Mouse (Mus musculus) kidney, adult 2 months (tissue): Measurements from ENCODE around the gene Slc25a45. TPM values are rescaled to one million over a fixed set of nuclear protein-coding genes. Genes with fewer than 3 reads are reported as not detected.

Experiments
- DNase-seq: peaks from one replicate; pipeline ENCODE4 v3.0.0; 2021
- H3K27ac ChIP-seq: fragments of 200-500 bp; 2 replicates; pipeline ENCODE4 v1.5.1; 2012; ENCODE audit warnings: low read depth, low read length, control low read depth, inconsistent platforms; ENCODE audit not compliant: insufficient read depth
- H3K27me3 ChIP-seq: fragments of 200-500 bp; replicated peaks from 2 replicates; pipeline ENCODE4 v1.6.1; 2012; ENCODE audit warnings: mild to moderate bottlenecking, moderate library complexity, low read length, inconsistent platforms; ENCODE audit not compliant: control insufficient read depth, insufficient read depth
- H3K36me3 ChIP-seq: fragments of 200-500 bp; 2 replicates; pipeline ENCODE4 v1.6.1; 2012; ENCODE audit warnings: mild to moderate bottlenecking, moderate library complexity, low read length, inconsistent platforms; ENCODE audit not compliant: control insufficient read depth, insufficient read depth
- H3K4me1 ChIP-seq: fragments of 200-500 bp; 2 replicates; pipeline ENCODE4 v1.6.1; 2011; ENCODE audit warnings: low read length; ENCODE audit not compliant: control insufficient read depth, insufficient read depth
- H3K4me3 ChIP-seq: fragments of 200-500 bp; 2 replicates; pipeline ENCODE4 v1.5.1; 2011; ENCODE audit warnings: mild to moderate bottlenecking, low read depth, low read length, control low read depth; ENCODE audit not compliant: insufficient read depth
- CTCF ChIP-seq: fragments of 200-500 bp; conservative IDR thresholded peaks from 2 replicates; pipeline ENCODE4 v1.5.1; 2011; ENCODE audit warnings: low read depth, mild to moderate bottlenecking, control low read depth, low read length, moderate library complexity, mixed read lengths; ENCODE audit not compliant: insufficient read depth, insufficient read length
- POLR2A ChIP-seq: fragments of 200-500 bp; IDR thresholded peaks from one replicate; pipeline ENCODE4 v1.6.1; 2011; ENCODE audit warnings: low read depth, low read length, control low read depth
- WGBS: fragments of 180-500 bp; shearing (Covaris S2); methylation state at CpG from one replicate; pipeline ENCODE4 v1.1.7; 2018; 5-methylcytosine and 5-hydroxymethylcytosine counted together
- polyA plus RNA-seq: library from polyadenylated mRNA; depleted of rRNA; stranded (reverse); fragments of >200 nt; gene quantifications from 2 replicates; pipeline ENCODE4 v1.2.3, GENCODE M21; 2012

Gene Slc25a45
- polyA plus RNA-seq, 1 experiment = 52.7 TPM

DNA sequence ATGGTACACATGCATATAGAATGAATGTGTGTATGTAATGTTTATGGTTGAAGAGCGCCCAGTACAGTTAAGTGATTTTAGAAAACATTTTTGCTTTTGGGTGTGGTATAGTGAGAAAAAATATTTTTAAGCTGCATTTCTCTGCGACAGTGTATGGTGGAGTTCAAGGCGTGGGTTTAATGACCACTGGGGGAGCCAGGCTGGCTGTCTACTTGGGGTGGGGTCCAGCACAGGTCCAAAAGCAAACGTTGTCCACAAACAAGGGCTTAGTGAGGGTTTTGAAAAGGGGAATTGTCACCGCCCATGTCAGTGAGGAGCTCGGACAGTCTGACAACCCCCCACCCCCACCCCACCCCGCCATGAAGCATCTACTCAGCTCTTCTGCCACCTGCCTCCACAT is 31.5 kb upstream of the Slc25a45 start:
- DNase-seq = no peak
- Histone ChIP-seq H3K4me3 (peak overlapping the region; percentile 59), H3K4me1 (peaks cover 35% of the 10 kb centered on the region), H3K36me3 (peaks cover 11% of the 10 kb centered on the region), H3K27me3 (no peaks in the 10 kb centered on the region), H3K27ac (peak overlapping the region; percentile 97)
- under 1% methylated on average over 7 of the region's 7 CpGs for WGBS
- TF ChIP-seq CTCF (no peak), POLR2A (no peak)

DNA sequence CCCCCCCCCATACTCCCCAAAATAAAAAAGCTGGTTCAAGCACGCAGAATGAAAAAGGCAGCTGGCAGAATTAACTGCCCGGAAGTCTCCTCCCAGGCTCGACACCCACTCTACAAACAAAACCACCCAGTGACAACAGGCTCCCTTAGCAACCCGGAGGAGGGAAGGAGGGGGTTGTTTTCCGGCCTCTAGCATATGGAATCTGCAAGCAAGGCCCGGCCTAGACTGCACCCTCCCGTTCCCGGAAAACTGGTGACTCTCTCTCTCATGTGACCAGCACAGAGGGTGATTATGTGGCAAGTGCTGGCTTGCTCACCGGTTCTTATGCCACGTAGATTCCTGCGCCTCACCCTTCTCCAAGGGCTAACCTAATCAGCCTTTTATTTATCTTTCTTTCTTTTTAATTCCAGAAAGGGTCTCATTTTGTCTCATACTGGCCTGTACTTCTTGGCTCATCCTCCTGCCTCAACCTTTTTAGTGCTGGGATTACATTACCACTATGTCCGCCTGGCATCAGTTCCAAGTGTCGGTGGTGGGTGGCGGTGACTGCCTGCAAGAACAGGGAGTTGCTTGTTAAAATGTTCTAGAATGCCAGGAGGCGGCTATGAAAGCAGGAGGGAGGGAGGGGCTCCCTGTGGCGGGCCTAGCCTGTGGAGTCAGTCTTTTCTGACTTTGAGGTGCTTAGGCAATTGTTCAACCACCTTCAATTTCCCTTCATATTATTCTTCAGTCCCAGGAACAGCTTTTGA is 30.9 kb upstream of the Slc25a45 start:
- peak overlapping the region; percentile 97 for H3K27ac ChIP-seq
- TF ChIP-seq CTCF (no peak), POLR2A (no peak)
- peaks cover 11% of the 10 kb centered on the region for H3K36me3 ChIP-seq
- under 1% methylated on average over 16 of the region's 16 CpGs for whole genome bisulfite sequencing
- DNase-seq = peak; percentile 96
- peak overlapping the region; percentile 59 for H3K4me3 ChIP-seq
- H3K4me1 ChIP-seq = peaks cover 35% of the 10 kb centered on the region
- no peaks in the 10 kb centered on the region for H3K27me3 ChIP-seq

DNA sequence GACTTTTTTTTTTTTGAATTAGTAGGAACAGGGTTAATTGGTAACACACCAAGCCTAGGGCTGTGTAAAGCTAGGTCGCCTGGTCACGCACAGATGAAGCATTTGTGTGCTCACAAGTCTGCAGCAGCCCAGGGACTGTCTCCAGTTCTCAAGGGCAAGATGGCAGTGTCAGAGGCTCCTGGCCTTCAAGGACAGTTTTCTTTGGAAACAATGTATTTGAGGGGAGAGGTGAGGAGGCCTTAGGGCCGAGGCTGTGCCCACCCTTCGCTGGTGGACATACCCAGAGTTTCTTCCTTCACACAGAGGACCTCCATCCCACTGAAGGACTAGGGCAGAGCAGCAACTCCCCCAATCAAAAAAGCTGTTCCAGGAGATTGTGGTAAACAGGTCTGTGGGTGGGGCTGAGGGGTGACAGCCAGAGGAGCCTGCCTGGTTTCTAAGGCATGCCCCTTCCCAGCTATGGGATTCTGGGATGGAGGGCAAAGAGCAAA is 30.3 kb upstream of the Slc25a45 start:
- Histone ChIP-seq H3K36me3 (peaks cover 11% of the 10 kb centered on the region), H3K4me3 (peak overlapping the region; percentile 37), H3K27ac (peak overlapping the region; percentile 97), H3K4me1 (peaks cover 35% of the 10 kb centered on the region), H3K27me3 (no peaks in the 10 kb centered on the region)
- no peak for DNase-seq
- WGBS = 23% methylated on average over 4 of the region's 4 CpGs
- TF ChIP-seq POLR2A = no peak
- TF ChIP-seq CTCF = no peak

DNA sequence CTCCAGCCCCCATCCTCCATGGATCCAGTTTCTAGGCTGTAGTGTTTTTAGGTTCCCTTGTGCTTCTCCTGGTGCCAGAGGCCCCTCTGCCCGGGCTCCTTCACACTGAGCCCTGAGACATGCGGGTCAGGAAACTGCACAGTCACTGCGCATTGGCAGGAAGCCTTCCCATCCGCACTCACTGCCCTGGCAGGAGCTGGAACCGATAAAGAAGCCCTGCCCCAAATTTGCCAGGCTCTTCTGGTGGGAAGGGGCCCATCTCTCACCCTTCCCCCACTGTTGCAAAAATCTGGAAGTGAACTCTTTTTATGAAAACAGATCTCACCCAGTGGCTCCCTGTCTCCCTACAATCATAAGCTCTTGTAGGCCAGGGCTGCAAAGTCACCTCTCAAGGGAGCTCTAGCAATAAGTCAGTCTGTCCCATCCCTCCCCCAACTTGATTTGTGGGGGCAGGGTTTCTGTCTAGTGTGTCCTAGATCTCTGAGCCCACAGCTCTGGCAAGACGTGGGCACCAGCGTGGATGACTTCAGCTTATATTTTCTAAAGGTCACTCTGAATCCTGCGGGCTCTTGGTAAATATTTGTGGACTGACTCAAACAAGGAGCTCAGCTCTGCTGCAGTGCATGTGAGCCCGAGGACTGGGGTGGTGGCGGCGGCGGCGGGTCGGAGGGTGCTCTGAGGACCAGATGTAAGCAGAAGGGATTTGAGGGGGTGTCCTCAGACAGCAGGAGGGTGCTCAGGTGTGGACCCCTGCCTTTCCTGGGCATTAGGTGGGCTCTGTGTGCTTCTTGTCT is 29.4 kb upstream of the Slc25a45 start:
- peak overlapping the region; percentile 37 for H3K4me3 ChIP-seq
- WGBS = 7% methylated on average over 14 of the region's 14 CpGs

DNA sequence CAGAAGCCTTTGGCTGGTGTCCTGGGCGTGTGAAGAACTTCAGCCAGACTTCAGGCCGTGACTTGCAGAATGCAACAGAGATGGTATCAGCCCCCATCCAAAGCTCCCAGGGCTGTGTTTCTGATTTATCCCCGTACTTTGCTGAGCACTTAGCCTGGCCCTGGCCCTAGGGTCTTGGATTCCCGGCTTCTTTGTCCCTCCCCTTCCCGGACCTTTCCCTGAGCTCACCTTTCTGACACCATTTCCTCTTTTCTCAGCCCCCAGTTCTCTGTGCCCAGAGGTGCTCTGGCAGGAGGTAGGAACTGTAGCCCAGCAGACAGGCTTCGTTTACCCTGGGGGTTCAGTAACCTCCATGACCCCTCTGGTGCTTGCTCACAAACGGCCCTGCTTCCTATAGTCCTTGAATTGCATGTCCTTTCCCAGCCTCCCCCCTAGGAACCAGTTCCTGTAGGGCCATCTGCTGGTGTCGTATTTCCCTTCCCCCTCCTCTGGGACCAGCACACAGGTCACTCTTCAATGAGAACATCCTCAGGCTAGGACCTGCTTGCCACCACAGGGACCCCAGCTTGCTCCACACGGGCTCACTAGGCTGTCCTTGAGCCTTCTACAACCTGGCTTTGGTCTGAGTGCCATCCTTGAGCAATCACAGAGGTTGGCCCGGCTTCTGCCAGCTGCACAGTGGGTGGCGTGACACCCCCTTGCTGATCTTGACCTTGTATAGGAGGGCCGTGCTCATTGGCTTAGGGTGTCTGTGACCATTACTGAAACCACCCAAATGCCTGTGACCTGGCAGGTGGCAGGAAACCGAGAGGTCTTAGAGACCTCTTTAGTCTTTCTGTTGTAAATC is 28.6 kb upstream of the Slc25a45 start:
- H3K4me3 ChIP-seq = peak overlapping the region; percentile 37
- TF ChIP-seq POLR2A = no peak
- 0 out of 2 replicates have a peak, but pooled peaks have one; percentile 0 for TF ChIP-seq CTCF

More for the DNA sequence above, 29.4 kb upstream of the Slc25a45 start:
- Histone ChIP-seq H3K4me1 (peaks cover 35% of the 10 kb centered on the region), H3K27me3 (no peaks in the 10 kb centered on the region), H3K27ac (peak overlapping the region; percentile 97), H3K36me3 (peaks cover 9% of the 10 kb centered on the region)
- TF ChIP-seq POLR2A = peak; percentile 31
- no peak for TF ChIP-seq CTCF
- peak; percentile 90 for DNase-seq

DNA sequence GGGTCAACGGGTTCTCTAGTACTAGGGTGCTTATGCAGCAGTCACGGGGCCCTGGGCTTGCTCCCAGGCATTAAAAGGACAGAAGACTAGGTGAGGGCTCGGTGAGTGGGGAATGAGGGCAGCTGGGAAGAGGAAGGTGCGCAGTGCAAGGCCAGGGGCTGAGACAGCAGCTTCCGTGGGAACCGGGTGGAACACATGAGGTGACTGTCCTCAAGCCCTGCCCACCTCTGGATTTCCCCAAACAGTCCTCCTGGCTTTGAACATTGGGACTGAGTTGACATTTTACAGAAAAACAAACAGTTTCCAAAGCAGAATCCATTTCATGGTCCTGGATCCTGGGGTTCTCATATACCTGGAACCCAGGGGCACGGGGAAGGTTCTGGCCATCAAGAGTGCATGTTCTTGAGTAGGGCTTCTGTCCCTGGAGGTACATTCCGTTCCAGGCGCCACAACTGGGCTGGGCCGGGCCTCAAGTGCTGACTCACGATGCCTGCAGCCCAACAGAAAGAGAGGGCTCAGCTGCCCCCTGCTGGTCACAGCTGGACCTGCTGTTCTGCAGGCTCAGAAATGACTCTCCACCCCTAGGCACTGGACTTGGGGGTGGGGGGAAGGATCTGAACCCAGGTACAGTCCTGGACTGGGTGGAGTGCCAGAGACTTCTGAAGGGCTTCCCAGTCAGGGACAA is 27.6 kb upstream of the Slc25a45 start:
- TF ChIP-seq POLR2A = no peak
- peak; percentile 95 for TF ChIP-seq CTCF
- Histone ChIP-seq H3K4me1 (peaks cover 35% of the 10 kb centered on the region), H3K36me3 (no peaks in the 10 kb centered on the region; the same call in 1 of the 2 replicates), H3K27ac (peak overlapping the region; percentile 97), H3K27me3 (no peaks in the 10 kb centered on the region), H3K4me3 (no peak overlapping the region)
- 6% methylated on average over 11 of the region's 11 CpGs for WGBS
- DNase-seq = peak; percentile 98

More for the DNA sequence above, 28.6 kb upstream of the Slc25a45 start:
- peaks cover 2% of the 10 kb centered on the region; the same call in 1 of the 2 replicates for H3K36me3 ChIP-seq
- H3K27ac ChIP-seq = peak overlapping the region; percentile 97
- 12% methylated on average over 13 of the region's 13 CpGs for WGBS
- no peaks in the 10 kb centered on the region for H3K27me3 ChIP-seq
- peaks cover 35% of the 10 kb centered on the region for H3K4me1 ChIP-seq
- DNase-seq = peak; percentile 71
